In genomic region chr14:93708651-93709050, GRCm38 (mm10) we compare ENCODE assay signal across 17 mouse cellular contexts.
"Had no signal": no experiment of that assay in that cellular context is flagged by ENCODE, and none has a peak within 500 bp of the region (broad histone marks: within the 10 kb centered on the region; RNA-seq: fewer than 3 reads in every experiment).

No protein-coding gene starts in this region.

- H3K9ac ChIP-seq: liver, embryonic 14.5 days; lung, embryonic 15.5 days; midbrain, embryonic 13.5 days; neural tube, embryonic 12.5 days; stomach, embryonic 15.5 days had no signal

- H3K27me3 ChIP-seq: lung, embryonic 15.5 days; megakaryocyte, embryonic 14.5 days; midbrain, embryonic 13.5 days; neural tube, embryonic 12.5 days; stomach, embryonic 15.5 days had no signal

- H3K4me1 ChIP-seq: lung, embryonic 15.5 days; megakaryocyte, embryonic 14.5 days; stomach, embryonic 15.5 days had no signal

- H3K4me3 ChIP-seq: lung, embryonic 15.5 days; megakaryocyte, embryonic 14.5 days; midbrain, embryonic 13.5 days; neural tube, embryonic 12.5 days; stomach, embryonic 15.5 days had no signal

- DNase-seq: lung, adult 2 months; lung, postnatal 14 days; lung, postnatal 36 days; right cerebral cortex, postnatal 14 days; thymus, adult 2 months; thymus, postnatal 25 days; thymus, postnatal 4 days had no signal

- H3K36me3 ChIP-seq: lung, embryonic 15.5 days; midbrain, embryonic 13.5 days; neural tube, embryonic 12.5 days; stomach, embryonic 15.5 days had no signal

- H3K4me2 ChIP-seq: lung, embryonic 15.5 days; midbrain, embryonic 11.5 days; midbrain, embryonic 13.5 days; neural tube, embryonic 12.5 days; stomach, embryonic 15.5 days had no signal

- H3K27ac ChIP-seq: liver, embryonic 14.5 days; lung, embryonic 15.5 days; macrophage; midbrain, embryonic 13.5 days; neural tube, embryonic 12.5 days; stomach, embryonic 15.5 days; stomach, postnatal 0 days had no signal

- H3K9me3 ChIP-seq: lung, embryonic 15.5 days; midbrain, embryonic 13.5 days; neural tube, embryonic 12.5 days; stomach, embryonic 15.5 days had no signal

- ATAC-seq: lung, postnatal 0 days; midbrain, embryonic 13.5 days had no signal
